Mouse (Mus musculus) layer of hippocampus, adult 6 months (tissue): ENCODE measurements around the gene Lin7c. TPM values are rescaled to one million over a fixed set of nuclear protein-coding genes. Genes with fewer than 3 reads are reported as not detected.

Experiments used
- long read RNA-seq, 2 experiments: library from polyadenylated mRNA; unstranded; transcript quantifications; one replicate each; pipeline ENCODE4 v2.0.0; 2019 to 2020
- polyA plus RNA-seq: library from polyadenylated mRNA; unstranded; fragments of <200 nt; fragmentation: Nextera tagmentation; gene quantifications from 2 replicates; pipeline ENCODE4 v1.2.3, GENCODE M21; 2021

Gene Lin7c
- 26.0 and 42.8 TPM in 2 replicates for polyA plus RNA-seq
- long read RNA-seq, experiment 1, full-length matches to known transcripts = 31 of 64 reads
- long read RNA-seq, experiment 1, partial matches to known transcripts = 32 of 64 reads
- long read RNA-seq, experiment 1, other reads (novel, unspliced or antisense) = 1 of 64 reads
- long read RNA-seq, experiment 2, full-length matches to known transcripts = 365 of 397 reads
- long read RNA-seq, experiment 2, partial matches to known transcripts = 26 of 397 reads
- long read RNA-seq, experiment 2, other reads (novel, unspliced or antisense) = 6 of 397 reads

GRCm38 (mm10) chr2:109890597-109890996 lies at the start of gene Lin7c:
Gene Lin7c, plus strand, starts transcription at chr2:109890853.

GRCm38 (mm10) chr2:109917496-109918413 lies 27.1 kb downstream of the Lin7c start, which contains the start of gene Lgr4:
Gene Lgr4, plus strand, starts transcription at chr2:109917647.

Other genes with a start within 250 kb of the Lin7c start
- 35.6 and 36.6 TPM in 2 replicates for gene Bdnf, start 216.2 kb upstream of the Lin7c start, polyA plus RNA-seq
- gene Lgr4, start 26.8 kb downstream of the Lin7c start, polyA plus RNA-seq = 16.2 and 23.0 TPM in 2 replicates
- 21.4 and 27.5 TPM in 2 replicates for gene Ccdc34, start 127.0 kb downstream of the Lin7c start, polyA plus RNA-seq